ENCODE assay signal across 9 mouse cellular contexts in the genomic region with DNA sequence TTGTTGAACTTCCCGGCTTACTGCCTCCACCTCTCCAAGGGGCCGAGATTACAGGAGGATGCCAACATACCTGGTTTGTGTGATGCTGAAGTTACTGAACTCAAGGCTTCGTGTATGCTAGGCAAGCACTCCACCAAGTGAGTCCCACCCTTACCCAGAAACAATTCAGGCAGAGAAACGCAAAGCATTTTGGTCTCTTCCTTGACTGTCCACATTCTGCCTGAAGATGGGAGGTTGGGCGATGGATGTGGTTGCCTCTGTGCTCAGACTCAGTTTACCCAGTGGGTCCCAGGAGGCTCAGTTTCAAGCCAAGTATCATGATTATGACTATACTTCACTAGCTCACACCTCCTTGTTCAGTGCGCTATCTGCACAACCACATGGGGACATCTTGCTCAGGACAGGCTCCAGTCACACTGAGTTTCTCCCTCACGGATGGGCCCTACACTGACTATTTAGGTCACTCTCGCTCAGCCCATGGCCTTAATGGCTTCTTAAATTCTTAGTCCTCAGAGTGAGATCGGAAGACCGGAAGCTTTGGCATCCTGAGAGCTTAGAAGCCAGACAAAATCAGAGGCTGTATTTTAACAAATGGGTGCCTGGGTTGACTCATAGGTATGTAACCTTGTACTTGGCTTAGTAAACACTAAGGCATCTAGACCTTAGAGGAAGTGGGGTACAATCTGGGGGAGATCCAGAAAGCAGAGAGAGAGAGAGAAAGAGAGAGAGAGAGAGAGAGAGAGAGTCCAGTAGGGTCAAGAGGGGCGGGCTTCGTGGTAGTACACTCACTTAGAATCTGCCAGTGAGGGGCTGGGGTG.
DNase-seq lines count a peak whose midpoint lies in the region; ATAC-seq and TF ChIP-seq lines count a peak whose summit lies in the region.
"Had no signal": no experiment of that assay in that cellular context is flagged by ENCODE, and none has a peak within 500 bp of the region (broad histone marks: within the 10 kb centered on the region; RNA-seq: fewer than 3 reads in every experiment).

No protein-coding gene starts in this region.

- H3K27me3 ChIP-seq in forebrain, embryonic 12.5 days: peaks cover 46% of the 10 kb centered on the region
- peaks cover 6% of the 10 kb centered on the region; the same call in 1 of the 2 replicates for H3K27me3 ChIP-seq in forebrain, postnatal 0 days (ENCODE audit: insufficient read depth, low read length)
- H3K27me3 ChIP-seq in midbrain, embryonic 13.5 days: peaks cover 5% of the 10 kb centered on the region; the same call in 1 of the 2 replicates
- H3K27me3 ChIP-seq in midbrain, embryonic 10.5 days (ENCODE audit: low read depth, poor library complexity, severe bottlenecking): peaks cover 30% of the 10 kb centered on the region
- H3K27me3 ChIP-seq in hindbrain, embryonic 14.5 days (ENCODE audit: control insufficient read depth, insufficient read depth, low read length): peaks cover 16% of the 10 kb centered on the region

- no peak for TF ChIP-seq CTCF in forebrain, postnatal 0 days (IDR thresholded peaks at IDR 0.05; ENCODE audit: low read depth)

- peak overlapping the region; percentile 74; the same call in 1 of the 2 replicates for H3K27ac ChIP-seq in forebrain, embryonic 12.5 days
- no peak overlapping the region for H3K27ac ChIP-seq in forebrain, postnatal 0 days (ENCODE audit: low read depth, low read length)
- H3K27ac ChIP-seq in midbrain, embryonic 13.5 days: 0 out of 2 replicates have a peak overlapping the region, but pooled peaks have one; percentile 9
- no peak overlapping the region for H3K27ac ChIP-seq in midbrain, embryonic 10.5 days (replicated peaks)
- H3K27ac ChIP-seq in hindbrain, embryonic 14.5 days: no peak overlapping the region

- no peaks in the 10 kb centered on the region for H3K9me3 ChIP-seq in forebrain, embryonic 12.5 days
- no peaks in the 10 kb centered on the region for H3K9me3 ChIP-seq in forebrain, postnatal 0 days (ENCODE audit: low read length)
- no peaks in the 10 kb centered on the region for H3K9me3 ChIP-seq in midbrain, embryonic 13.5 days
- 0 out of 2 replicates have a peak, but pooled peaks cover 6% of the 10 kb centered on the region for H3K9me3 ChIP-seq in midbrain, embryonic 10.5 days (replicated peaks)
- H3K9me3 ChIP-seq in hindbrain, embryonic 14.5 days (ENCODE audit: control insufficient read depth, low read length): no peaks in the 10 kb centered on the region

- H3K9ac ChIP-seq in forebrain, embryonic 12.5 days: no peak overlapping the region
- no peak overlapping the region for H3K9ac ChIP-seq in forebrain, postnatal 0 days
- no peak overlapping the region for H3K9ac ChIP-seq in midbrain, embryonic 13.5 days (replicated peaks)
- no peak overlapping the region for H3K9ac ChIP-seq in hindbrain, embryonic 14.5 days

- 79% methylated on average over 12 of the region's 12 CpGs for WGBS in forebrain, embryonic 12.5 days
- WGBS in forebrain, postnatal 0 days: 85% methylated on average over 12 of the region's 12 CpGs
- WGBS in midbrain, embryonic 13.5 days: 91% methylated on average over 12 of the region's 12 CpGs
- 86% methylated on average over 12 of the region's 12 CpGs for WGBS in midbrain, embryonic 10.5 days
- WGBS in hindbrain, embryonic 14.5 days: 88% methylated on average over 12 of the region's 12 CpGs

- ATAC-seq in forebrain, embryonic 12.5 days (ENCODE audit: low FRiP score): no peak
- no peak for ATAC-seq in forebrain, postnatal 0 days
- ATAC-seq in midbrain, embryonic 13.5 days: no peak
- ATAC-seq in erythroblast, adult 5-6 weeks (replicated peaks; ENCODE audit: low FRiP score, poor library complexity, severe bottlenecking): peak; percentile 75
- no peak for ATAC-seq in hindbrain, embryonic 14.5 days (ENCODE audit: low FRiP score)
- ATAC-seq: intestine, postnatal 0 days had no signal

- peaks cover 32% of the 10 kb centered on the region for H3K4me1 ChIP-seq in forebrain, embryonic 12.5 days
- no peaks in the 10 kb centered on the region for H3K4me1 ChIP-seq in forebrain, postnatal 0 days (ENCODE audit: insufficient read depth)
- peaks cover 24% of the 10 kb centered on the region for H3K4me1 ChIP-seq in midbrain, embryonic 13.5 days (replicated peaks)
- H3K4me1 ChIP-seq in midbrain, embryonic 10.5 days: peaks cover 26% of the 10 kb centered on the region
- 0 out of 2 replicates have a peak, but pooled peaks cover 5% of the 10 kb centered on the region for H3K4me1 ChIP-seq in hindbrain, embryonic 14.5 days (replicated peaks; ENCODE audit: control insufficient read depth, insufficient read depth, low read length)

- DNase-seq in forebrain, postnatal 0 days: no peak
- DNase-seq in midbrain, embryonic 10.5 days (ENCODE audit: low spot score): no peak
- DNase-seq in neural tube, embryonic 10.5 days (ENCODE audit: extremely low spot score, low spot score): no peak
- no peak for DNase-seq in hindbrain, embryonic 14.5 days (ENCODE audit: low spot score)
- DNase-seq in cerebellum, adult 11 months: no peak

- no peak overlapping the region for H3K4me2 ChIP-seq in forebrain, embryonic 12.5 days
- no peak overlapping the region for H3K4me2 ChIP-seq in forebrain, postnatal 0 days (ENCODE audit: low read depth)
- H3K4me2 ChIP-seq in midbrain, embryonic 13.5 days (replicated peaks): no peak overlapping the region
- H3K4me2 ChIP-seq in hindbrain, embryonic 14.5 days (replicated peaks): no peak overlapping the region

- H3K36me3 ChIP-seq in forebrain, embryonic 12.5 days (replicated peaks): no peaks in the 10 kb centered on the region
- no peaks in the 10 kb centered on the region for H3K36me3 ChIP-seq in forebrain, postnatal 0 days (ENCODE audit: insufficient read depth)
- H3K36me3 ChIP-seq in midbrain, embryonic 13.5 days: no peaks in the 10 kb centered on the region
- no peaks in the 10 kb centered on the region for H3K36me3 ChIP-seq in midbrain, embryonic 10.5 days
- H3K36me3 ChIP-seq in hindbrain, embryonic 14.5 days (replicated peaks; ENCODE audit: control insufficient read depth, insufficient read depth): no peaks in the 10 kb centered on the region

- no peak overlapping the region for H3K4me3 ChIP-seq in forebrain, embryonic 12.5 days (replicated peaks)
- no peak overlapping the region for H3K4me3 ChIP-seq in forebrain, postnatal 0 days (ENCODE audit: low read depth, low read length)
- H3K4me3 ChIP-seq in midbrain, embryonic 13.5 days (replicated peaks): no peak overlapping the region
- H3K4me3 ChIP-seq in midbrain, embryonic 10.5 days: no peak overlapping the region
- no peak overlapping the region for H3K4me3 ChIP-seq in hindbrain, embryonic 14.5 days (replicated peaks; ENCODE audit: low read length)

Comparison
In these comparisons a context has a peak if more than half of its experiments do, and no peak if none do; other contexts are left out.
1. H3K27ac ChIP-seq: peak in forebrain, embryonic 12.5 days (single experiment) and midbrain, embryonic 13.5 days (single experiment); none in forebrain, postnatal 0 days (single experiment), midbrain, embryonic 10.5 days (single experiment) and hindbrain, embryonic 14.5 days (single experiment).